Comparison of ENCODE assay signal across 20 mouse cellular contexts in genomic region chr7:94002780-94003179, GRCm38 (mm10).
DNase-seq lines count a peak whose midpoint lies in the region; ATAC-seq and TF ChIP-seq lines count a peak whose summit lies in the region.
"Had no signal": no experiment of that assay in that cellular context is flagged by ENCODE, and none has a peak within 500 bp of the region (broad histone marks: within the 10 kb centered on the region; RNA-seq: fewer than 3 reads in every experiment).

No protein-coding gene starts in this region.

- no peaks in the 10 kb centered on the region for H3K9me3 ChIP-seq in forebrain, embryonic 16.5 days (ENCODE audit: control insufficient read depth, low read length)
- no peaks in the 10 kb centered on the region for H3K9me3 ChIP-seq in forebrain, embryonic 15.5 days
- no peaks in the 10 kb centered on the region for H3K9me3 ChIP-seq in hindbrain, embryonic 16.5 days (ENCODE audit: control insufficient read depth, low read length)
- H3K9me3 ChIP-seq in hindbrain, embryonic 11.5 days (ENCODE audit: control insufficient read depth, low read length) = no peaks in the 10 kb centered on the region
- H3K9me3 ChIP-seq: embryonic facial prominence, embryonic 13.5 days; embryonic facial prominence, embryonic 15.5 days had no signal

- H3K9ac ChIP-seq in forebrain, embryonic 16.5 days (replicated peaks; ENCODE audit: low read depth, low read length) = no peak overlapping the region
- H3K9ac ChIP-seq in forebrain, embryonic 15.5 days (replicated peaks) = no peak overlapping the region
- no peak overlapping the region for H3K9ac ChIP-seq in hindbrain, embryonic 16.5 days (ENCODE audit: low read depth, low read length)
- no peak overlapping the region for H3K9ac ChIP-seq in hindbrain, embryonic 11.5 days (ENCODE audit: low read depth, low read length)
- H3K9ac ChIP-seq: embryonic facial prominence, embryonic 13.5 days; embryonic facial prominence, embryonic 15.5 days had no signal

- no peak overlapping the region for H3K27ac ChIP-seq in forebrain, embryonic 16.5 days (ENCODE audit: low read length)
- no peak overlapping the region for H3K27ac ChIP-seq in forebrain, embryonic 15.5 days (replicated peaks)
- H3K27ac ChIP-seq in hindbrain, embryonic 16.5 days (ENCODE audit: low read depth, low read length) = no peak overlapping the region
- no peak overlapping the region for H3K27ac ChIP-seq in hindbrain, embryonic 11.5 days (ENCODE audit: low read depth, low read length)
- H3K27ac ChIP-seq: embryonic facial prominence, embryonic 13.5 days; embryonic facial prominence, embryonic 15.5 days had no signal

- peak; percentile 7 for DNase-seq in Muller cell, postnatal 12 days (ENCODE audit: inconsistent ontology term)
- peak; percentile 9 for DNase-seq in brain, embryonic 14.5 days (ENCODE audit: low read depth)
- no peak for DNase-seq in hindbrain, embryonic 11.5 days (ENCODE audit: low spot score)
- DNase-seq: adrenal gland, postnatal 10 days; adrenal gland, postnatal 25 days; cerebellum, adult 11 months; cerebellum, adult 18-20 months; cerebellum, adult 8-10 months; cerebellum, adult 9-11 months; cerebellum, postnatal 14 days; cerebellum, postnatal 36 days; embryo, embryonic 11 days had no signal

- WGBS in forebrain, embryonic 16.5 days = 74% methylated on average over 1 of the region's 1 CpGs
- WGBS in forebrain, embryonic 15.5 days = 61% methylated on average over 1 of the region's 1 CpGs
- 67% methylated on average over 1 of the region's 1 CpGs for WGBS in hindbrain, embryonic 16.5 days
- 92% methylated on average over 1 of the region's 1 CpGs for WGBS in hindbrain, embryonic 11.5 days

- no peak overlapping the region for H3K4me2 ChIP-seq in forebrain, embryonic 16.5 days (ENCODE audit: low read length)
- no peak overlapping the region for H3K4me2 ChIP-seq in forebrain, embryonic 15.5 days (replicated peaks)
- H3K4me2 ChIP-seq in hindbrain, embryonic 16.5 days (ENCODE audit: low read length) = no peak overlapping the region
- no peak overlapping the region for H3K4me2 ChIP-seq in hindbrain, embryonic 11.5 days (replicated peaks; ENCODE audit: low read depth, low read length)
- H3K4me2 ChIP-seq: embryonic facial prominence, embryonic 13.5 days; embryonic facial prominence, embryonic 15.5 days had no signal

- ATAC-seq in forebrain, embryonic 16.5 days = peak; percentile 65
- ATAC-seq in forebrain, embryonic 15.5 days (replicated peaks) = no peak
- ATAC-seq in hindbrain, embryonic 16.5 days = no peak
- ATAC-seq in hindbrain, embryonic 11.5 days (ENCODE audit: low FRiP score) = no peak
- ATAC-seq: activated CD4-positive, CD25-positive, alpha-beta regulatory T cell, adult 4 months; Patski had no signal

- no peaks in the 10 kb centered on the region for H3K4me1 ChIP-seq in forebrain, embryonic 16.5 days (replicated peaks; ENCODE audit: control insufficient read depth, insufficient read depth, low read length)
- H3K4me1 ChIP-seq in forebrain, embryonic 15.5 days = no peaks in the 10 kb centered on the region
- no peaks in the 10 kb centered on the region for H3K4me1 ChIP-seq in hindbrain, embryonic 16.5 days (ENCODE audit: control insufficient read depth, insufficient read depth, low read depth, low read length)
- H3K4me1 ChIP-seq in hindbrain, embryonic 11.5 days (replicated peaks; ENCODE audit: control insufficient read depth, insufficient read depth, low read length) = no peaks in the 10 kb centered on the region
- H3K4me1 ChIP-seq: embryonic facial prominence, embryonic 13.5 days; embryonic facial prominence, embryonic 15.5 days had no signal

- TF ChIP-seq CTCF in brain, embryonic 14.5 days (IDR thresholded peaks at IDR 0.05; ENCODE audit: borderline replicate concordance, extremely low read depth, insufficient read depth, insufficient read length) = no peak

- H3K36me3 ChIP-seq in forebrain, embryonic 16.5 days (ENCODE audit: control insufficient read depth, insufficient read depth) = no peaks in the 10 kb centered on the region
- H3K36me3 ChIP-seq in forebrain, embryonic 15.5 days = no peaks in the 10 kb centered on the region
- no peaks in the 10 kb centered on the region for H3K36me3 ChIP-seq in hindbrain, embryonic 16.5 days (ENCODE audit: control insufficient read depth, insufficient read depth, low read length)
- H3K36me3 ChIP-seq in hindbrain, embryonic 11.5 days (ENCODE audit: control insufficient read depth, insufficient read depth, low read length) = no peaks in the 10 kb centered on the region
- H3K36me3 ChIP-seq: embryonic facial prominence, embryonic 13.5 days; embryonic facial prominence, embryonic 15.5 days had no signal

- no peaks in the 10 kb centered on the region for H3K27me3 ChIP-seq in forebrain, embryonic 16.5 days (replicated peaks; ENCODE audit: control insufficient read depth, insufficient read depth, low read length)
- no peaks in the 10 kb centered on the region for H3K27me3 ChIP-seq in forebrain, embryonic 15.5 days
- no peaks in the 10 kb centered on the region for H3K27me3 ChIP-seq in hindbrain, embryonic 16.5 days (replicated peaks; ENCODE audit: control insufficient read depth, insufficient read depth, low read length)
- no peaks in the 10 kb centered on the region for H3K27me3 ChIP-seq in hindbrain, embryonic 11.5 days (ENCODE audit: control insufficient read depth, insufficient read depth, low read length)
- H3K27me3 ChIP-seq: embryonic facial prominence, embryonic 13.5 days; embryonic facial prominence, embryonic 15.5 days; Patski had no signal

- TF ChIP-seq POLR2A in brain, embryonic 14.5 days (IDR thresholded peaks at IDR 0.05; ENCODE audit: borderline replicate concordance, extremely low read depth, insufficient read depth, insufficient read length, poor library complexity, severe bottlenecking) = no peak

- no peak overlapping the region for H3K4me3 ChIP-seq in forebrain, embryonic 16.5 days (replicated peaks; ENCODE audit: low read length)
- H3K4me3 ChIP-seq in forebrain, embryonic 15.5 days = no peak overlapping the region
- H3K4me3 ChIP-seq in hindbrain, embryonic 16.5 days (ENCODE audit: low read length) = no peak overlapping the region
- no peak overlapping the region for H3K4me3 ChIP-seq in hindbrain, embryonic 11.5 days (ENCODE audit: low read depth, low read length)
- H3K4me3 ChIP-seq: embryonic facial prominence, embryonic 13.5 days; embryonic facial prominence, embryonic 15.5 days; erythroblast, embryonic 14.5 days had no signal
